Mouse (Mus musculus) midbrain, embryonic 16.5 days (tissue): ENCODE data around the gene Gon7. TPM values are rescaled to one million over a fixed set of nuclear protein-coding genes. Genes with fewer than 3 reads are reported as not detected.

ENCODE experiments used
- ATAC-seq: fragments of 200-750 bp; cut with Nextera tagmentation; 2 replicates; pipeline ENCODE4 v1.8.0; 2017; ENCODE audit warnings: moderate TSS enrichment
- H3K27ac ChIP-seq: fragments of 300-500 bp; sonication (generic); 2 replicates; pipeline ENCODE4 v1.5.1; 2014; ENCODE audit warnings: mild to moderate bottlenecking, low read length, mixed read lengths
- H3K27me3 ChIP-seq: fragments of 300-500 bp; sonication (generic); 2 replicates; pipeline ENCODE4 v1.6.1; 2014; ENCODE audit warnings: low read depth, low read length, mixed read lengths; ENCODE audit not compliant: control insufficient read depth, insufficient read depth
- H3K36me3 ChIP-seq: fragments of 300-500 bp; sonication (generic); 2 replicates; pipeline ENCODE4 v1.6.1; 2014; ENCODE audit warnings: mild to moderate bottlenecking, low read length, moderate library complexity, mixed read lengths; ENCODE audit not compliant: control insufficient read depth, insufficient read depth
- H3K4me1 ChIP-seq: fragments of 300-500 bp; sonication (generic); 2 replicates; pipeline ENCODE4 v1.6.1; 2014; ENCODE audit warnings: mild to moderate bottlenecking, low read length, mixed read lengths; ENCODE audit not compliant: control insufficient read depth, insufficient read depth
- H3K4me2 ChIP-seq: fragments of 300-500 bp; sonication (generic); 2 replicates; pipeline ENCODE4 v1.6.1; 2014; ENCODE audit warnings: mild to moderate bottlenecking, low read length, mixed read lengths
- H3K4me3 ChIP-seq: fragments of 300-500 bp; sonication (generic); 2 replicates; pipeline ENCODE4 v1.5.1; 2014; ENCODE audit warnings: low read depth, mild to moderate bottlenecking, low read length, moderate library complexity, mixed read lengths
- H3K9ac ChIP-seq: fragments of 300-500 bp; sonication (generic); 2 replicates; pipeline ENCODE4 v1.6.1; 2014; ENCODE audit warnings: low read depth, low read length, mixed read lengths
- H3K9me3 ChIP-seq: fragments of 300-500 bp; sonication (generic); replicated peaks from 2 replicates; pipeline ENCODE4 v1.6.1; 2014; ENCODE audit warnings: mild to moderate bottlenecking, low read length, mixed read lengths; ENCODE audit not compliant: control insufficient read depth, poor library complexity, severe bottlenecking
- WGBS: fragments of 180-500 bp; shearing (Covaris S2); extraction: QIAGEN DNeasy Blood & Tissue Kit; methylation state at CpG from one replicate; pipeline ENCODE4 v1.1.7; 2014; 5-methylcytosine and 5-hydroxymethylcytosine counted together
- polyA plus RNA-seq: library from polyadenylated mRNA; unstranded; fragments of >200 nt; fragmentation: Nextera tagmentation; extraction: Ambion mirVana; gene quantifications from 2 replicates; pipeline ENCODE4 v1.2.1, GENCODE M21; 2015

Gon7 gene
- polyA plus RNA-seq, 1 experiment from 2014 or later, result 48.6 TPM

- peaks cover 46% of the 10 kb centered on the region for H3K36me3 ChIP-seq
Measured at GRCm38 (mm10) chr12:102772676-102773075, 15.1 kb upstream of the Gon7 start.

DNA sequence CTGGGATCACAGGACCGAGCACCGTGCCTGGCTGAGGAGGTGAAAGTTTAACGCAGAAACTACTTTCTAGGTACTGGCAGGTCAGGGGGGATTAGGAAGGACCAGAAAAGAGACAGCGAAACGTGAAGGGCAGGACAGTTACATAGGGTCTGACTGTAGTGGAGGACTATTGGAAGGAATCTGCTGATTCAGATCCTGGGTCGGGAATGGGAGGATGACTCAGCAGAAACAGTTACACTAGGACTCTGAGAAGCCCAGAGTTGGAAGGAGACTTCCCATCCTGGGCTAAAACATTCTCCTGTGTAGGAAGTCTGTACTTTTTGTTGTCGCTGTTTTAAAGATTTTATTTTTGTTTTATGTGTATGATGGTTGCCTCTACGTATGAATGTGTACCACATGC, 14.0 kb upstream of the Gon7 start:
- no peak for ATAC-seq
- Histone ChIP-seq H3K27ac (no peak overlapping the region), H3K4me2 (no peak overlapping the region), H3K4me3 (no peak overlapping the region), H3K9me3 (no peaks in the 10 kb centered on the region), H3K4me1 (no peaks in the 10 kb centered on the region), H3K36me3 (peaks cover 52% of the 10 kb centered on the region), H3K9ac (no peak overlapping the region), H3K27me3 (no peaks in the 10 kb centered on the region)
- 95% methylated on average over 8 of the region's 8 CpGs for WGBS

More at GRCm38 (mm10) chr12:102772676-102773075, 15.1 kb upstream of the Gon7 start:
- H3K9ac ChIP-seq, result no peak overlapping the region
- H3K27me3 ChIP-seq, result no peaks in the 10 kb centered on the region
- no peak for ATAC-seq
- no peaks in the 10 kb centered on the region for H3K4me1 ChIP-seq
- no peak overlapping the region for H3K27ac ChIP-seq
- 98% methylated on average over 5 of the region's 5 CpGs for WGBS
- no peak overlapping the region for H3K4me3 ChIP-seq
- H3K9me3 ChIP-seq, result no peaks in the 10 kb centered on the region
- no peak overlapping the region for H3K4me2 ChIP-seq

GRCm38 (mm10) chr12:102769000-102769399, 11.4 kb upstream of the Gon7 start:
- H3K27ac ChIP-seq, result no peak overlapping the region
- H3K9ac ChIP-seq, result no peak overlapping the region
- peaks cover 50% of the 10 kb centered on the region for H3K36me3 ChIP-seq
- WGBS, result 98% methylated on average over 4 of the region's 4 CpGs
- no peak for ATAC-seq
- no peaks in the 10 kb centered on the region for H3K4me1 ChIP-seq
- H3K4me2 ChIP-seq, result no peak overlapping the region
- H3K4me3 ChIP-seq, result no peak overlapping the region
- H3K27me3 ChIP-seq, result no peaks in the 10 kb centered on the region
- H3K9me3 ChIP-seq, result no peaks in the 10 kb centered on the region

- H3K4me2 ChIP-seq, result no peak overlapping the region
- H3K27ac ChIP-seq, result no peak overlapping the region
- H3K4me3 ChIP-seq, result no peak overlapping the region
- no peaks in the 10 kb centered on the region for H3K27me3 ChIP-seq
- no peaks in the 10 kb centered on the region for H3K9me3 ChIP-seq
- H3K9ac ChIP-seq, result no peak overlapping the region
- H3K36me3 ChIP-seq, result peaks cover 20% of the 10 kb centered on the region
- no peak for ATAC-seq
- peaks cover 6% of the 10 kb centered on the region for H3K4me1 ChIP-seq
Measured at GRCm38 (mm10) chr12:102763696-102764095, 6.1 kb upstream of the Gon7 start.

DNA sequence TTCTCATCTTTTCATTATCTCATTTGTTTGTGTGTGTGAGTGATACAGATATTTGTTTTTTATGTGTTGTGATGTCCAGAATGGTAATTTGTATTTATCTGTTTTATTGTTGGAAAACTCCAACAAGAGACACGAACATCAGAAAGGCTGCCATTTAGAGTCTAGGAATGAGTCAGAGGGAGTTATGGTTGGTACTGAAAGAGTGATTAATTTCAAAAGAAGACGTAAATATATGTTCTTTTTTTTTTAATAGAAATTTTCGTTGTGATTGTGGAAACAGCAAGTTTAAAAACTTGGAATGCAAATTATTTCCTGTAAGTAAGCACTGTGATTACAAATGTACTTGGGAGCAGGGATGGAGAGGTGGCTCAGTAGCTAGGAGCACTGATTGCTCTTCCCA, 4.1 kb upstream of the Gon7 start:
- WGBS, result 93% methylated on average over 3 of the region's 3 CpGs

DNA sequence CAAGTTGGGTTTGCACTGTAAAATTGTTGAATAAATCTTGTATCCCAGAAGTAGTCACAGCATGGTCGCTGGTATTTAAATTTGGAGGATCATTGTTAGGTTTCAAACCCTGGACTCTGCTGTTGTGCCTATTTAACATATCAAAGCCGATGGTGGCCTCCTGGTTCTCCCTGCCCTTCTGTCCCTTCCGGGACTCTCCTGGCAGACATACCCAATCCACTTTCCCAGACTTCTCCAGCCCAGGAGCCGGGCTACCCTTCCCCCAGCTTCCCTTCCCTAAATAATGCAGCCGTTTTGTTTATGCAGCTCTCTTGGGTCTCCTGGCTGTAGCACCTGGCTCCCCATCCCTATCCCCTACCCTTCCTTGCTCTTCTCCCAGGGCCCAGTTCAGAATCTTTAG, 1.3 kb upstream of the Gon7 start:
- Histone ChIP-seq H3K4me2 (peak overlapping the region; percentile 91), H3K27me3 (no peaks in the 10 kb centered on the region), H3K9ac (peak overlapping the region; percentile 87), H3K4me3 (peak overlapping the region; percentile 88), H3K27ac (no peak overlapping the region), H3K4me1 (peaks cover 20% of the 10 kb centered on the region), H3K9me3 (no peaks in the 10 kb centered on the region), H3K36me3 (no peaks in the 10 kb centered on the region)
- WGBS, result 0% methylated on average over 5 of the region's 5 CpGs
- ATAC-seq, result no peak

More for the DNA sequence above, 4.1 kb upstream of the Gon7 start:
- no peak overlapping the region for H3K4me3 ChIP-seq
- peaks cover 11% of the 10 kb centered on the region for H3K4me1 ChIP-seq
- H3K36me3 ChIP-seq, result peaks cover 6% of the 10 kb centered on the region; the same call in 1 of the 2 replicates
- no peaks in the 10 kb centered on the region for H3K9me3 ChIP-seq
- no peaks in the 10 kb centered on the region for H3K27me3 ChIP-seq
- ATAC-seq, result no peak
- H3K4me2 ChIP-seq, result no peak overlapping the region
- H3K27ac ChIP-seq, result no peak overlapping the region
- H3K9ac ChIP-seq, result no peak overlapping the region

DNA sequence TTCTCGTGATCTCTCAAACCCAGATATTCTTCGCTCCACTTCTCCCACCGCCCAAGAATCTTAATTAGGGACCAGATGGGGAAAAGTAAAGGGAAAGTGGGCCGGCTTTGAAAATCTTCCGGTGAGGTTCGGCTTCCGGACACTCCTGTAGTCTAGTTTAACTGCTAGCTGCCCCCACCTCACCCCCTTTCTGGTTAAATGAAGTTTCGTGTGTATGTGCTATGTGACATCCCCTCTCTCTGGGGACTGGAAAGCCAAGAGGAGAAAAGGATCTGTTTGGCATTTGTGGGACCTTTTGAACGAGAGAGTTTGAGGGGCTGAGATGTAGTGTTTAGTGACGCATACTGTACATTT, 777 bp upstream of the Gon7 start, which contains the start of gene Gm20604:
Gene Gm20604, minus strand, starts transcription at position 270 of the 354 bp plus-strand sequence.
- peaks cover 20% of the 10 kb centered on the region for H3K4me1 ChIP-seq

DNA sequence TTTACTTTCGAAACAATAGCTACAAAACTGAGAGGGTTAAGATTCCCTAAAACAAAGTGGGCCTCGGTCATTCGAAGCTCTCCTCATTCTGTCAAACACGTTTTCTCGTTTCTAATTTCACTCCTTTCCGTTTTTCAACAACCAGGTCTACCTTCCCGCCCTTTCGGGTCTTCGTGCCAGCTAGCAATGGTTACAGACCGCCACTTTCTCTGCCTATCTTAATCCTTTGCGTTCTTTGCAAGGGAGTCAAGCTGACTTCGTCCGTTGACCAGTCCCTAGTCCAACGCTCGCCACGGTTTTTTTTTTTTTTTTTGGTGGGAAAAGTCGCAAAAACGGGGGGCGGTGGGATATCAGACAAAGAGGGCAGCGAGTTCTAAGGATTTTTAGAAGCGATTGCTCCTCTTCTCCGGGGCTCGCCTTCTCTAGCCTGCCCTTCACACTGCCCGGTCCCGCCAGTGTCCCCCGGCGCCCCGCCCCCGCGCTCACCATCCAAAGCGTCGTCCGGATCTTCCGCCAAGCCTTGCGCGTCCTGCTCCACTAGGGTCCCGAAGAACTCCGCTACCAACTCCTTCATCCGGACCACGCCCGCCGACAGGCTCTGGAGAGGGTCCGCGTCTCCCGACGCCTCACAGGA, 431 bp downstream of the Gon7 start:
- H3K27me3 ChIP-seq, result no peaks in the 10 kb centered on the region
- ATAC-seq, result peak; percentile 0; the same call in 1 of the 2 replicates
- H3K27ac ChIP-seq, result peak overlapping the region; percentile 92
- no peaks in the 10 kb centered on the region for H3K36me3 ChIP-seq
- WGBS, result 1% methylated on average over 46 of the region's 46 CpGs
- H3K4me2 ChIP-seq, result peak overlapping the region; percentile 64
- peaks cover 20% of the 10 kb centered on the region for H3K4me1 ChIP-seq
- no peaks in the 10 kb centered on the region for H3K9me3 ChIP-seq
- H3K4me3 ChIP-seq, result peak overlapping the region; percentile 88
- H3K9ac ChIP-seq, result peak overlapping the region; percentile 74

More for the DNA sequence above, 777 bp upstream of the Gon7 start, which contains the start of gene Gm20604:
- Histone ChIP-seq H3K27me3 (no peaks in the 10 kb centered on the region), H3K9ac (peak within 1 kb of the TSS; percentile 87), H3K4me2 (peak within 1 kb of the TSS; percentile 91), H3K9me3 (no peaks in the 10 kb centered on the region), H3K4me3 (peak within 1 kb of the TSS; percentile 88), H3K27ac (peak within 1 kb of the TSS; percentile 92), H3K36me3 (no peaks in the 10 kb centered on the region)
- no peak for ATAC-seq
- WGBS, result under 1% methylated on average over 10 of the region's 10 CpGs

GRCm38 (mm10) chr12:102756304-102756703, 1.3 kb downstream of the Gon7 start:
- Histone ChIP-seq H3K4me3 (peak overlapping the region; percentile 88), H3K4me1 (peaks cover 20% of the 10 kb centered on the region), H3K9ac (no peak overlapping the region; the same call in 1 of the 2 replicates), H3K4me2 (peak overlapping the region; percentile 64), H3K36me3 (no peaks in the 10 kb centered on the region), H3K27ac (no peak overlapping the region), H3K9me3 (no peaks in the 10 kb centered on the region), H3K27me3 (no peaks in the 10 kb centered on the region)
- ATAC-seq, result no peak
- WGBS, result 85% methylated on average over 7 of the region's 7 CpGs
